Mouse (Mus musculus) left cerebral cortex, adult 8-10 months (tissue): ENCODE measurements around the gene Cep44. TPM values are rescaled to one million over a fixed set of nuclear protein-coding genes. Genes with fewer than 3 reads are reported as not detected.

ENCODE experiments used
- DNase-seq, 2 experiments: peaks; one replicate each; pipeline ENCODE4 v3.0.0; 2022; ENCODE audit warnings: low spot score in 2 of 2
- microRNA-seq, 2 experiments: library from miRNA; unstranded; fragments of <30 nt; microRNA quantifications; one replicate each; pipeline ENCODE4 v1.2.0; 2022
- total RNA-seq, 4 experiments: library from RNA; stranded (reverse); gene quantifications; 2 replicates each; pipeline ENCODE4 v1.2.4; 2022

The Cep44 gene
- total RNA-seq, 4 experiments from 2014 or later, result 18.5 to 25.0 (median 20.1) TPM

DNA sequence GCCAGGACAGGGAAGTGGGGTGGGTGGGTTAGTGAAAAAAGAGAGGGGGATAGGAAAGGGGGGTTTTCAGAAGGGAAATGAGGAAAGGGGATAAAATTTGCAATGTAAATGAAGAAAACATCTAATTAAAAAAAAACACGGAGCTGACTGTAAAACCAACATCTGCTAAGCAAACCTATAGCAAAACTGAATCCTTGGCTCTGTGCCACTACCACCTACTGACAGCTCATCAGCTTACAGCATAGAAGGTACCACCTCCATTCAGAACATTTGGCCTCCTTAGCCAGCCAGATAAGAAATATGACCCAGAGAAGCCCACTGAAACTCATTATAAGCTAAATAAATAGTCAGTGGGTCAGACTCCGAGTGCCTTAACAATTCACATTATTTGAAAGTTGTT, 61.4 kb downstream of the Cep44 start:
- DNase-seq, result peak in 1 of 2 experiments; percentile 11

DNA sequence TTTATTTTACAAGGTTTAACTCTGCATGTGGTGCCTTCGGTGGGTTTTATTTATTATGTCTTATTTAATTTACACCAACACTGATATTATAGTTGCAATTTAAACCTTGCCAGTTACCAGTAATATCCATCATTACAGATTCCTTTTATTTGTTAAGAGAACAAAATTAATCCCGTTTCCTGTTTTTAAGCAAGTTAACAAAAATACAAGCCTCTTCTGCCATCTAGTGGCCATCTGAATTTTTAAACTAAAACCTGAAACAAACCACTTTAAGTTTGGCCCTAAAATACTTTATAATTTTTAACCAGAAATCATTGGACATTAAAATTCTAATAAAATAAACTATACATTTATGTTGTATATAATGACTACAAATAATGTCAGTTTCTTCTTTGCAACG, 64.8 kb downstream of the Cep44 start:
- no peak for DNase-seq

Small RNAs within 50 kb of the gene (microRNA-seq; reads per million reads assigned to microRNA genes)
- 0 reads per million in 2 experiments for gene Gm25992

Other genes starting within 250 kb of the Cep44 start
- 10 to 100 TPM; 27.7 to 39.4 (median 30.4) TPM for gene Fbxo8, start within 50 bp of the Cep44 start, total RNA-seq